Mouse (Mus musculus) heart, postnatal 10 days (tissue): ENCODE results near the gene Mef2d. TPM values are rescaled to one million over a fixed set of nuclear protein-coding genes. Genes with fewer than 3 reads are reported as not detected.

Experiments used
- microRNA-seq, 2 experiments: library from miRNA; unstranded; fragments of <30 nt; microRNA quantifications; one replicate each; pipeline ENCODE4 v1.2.0; 2022
- total RNA-seq, 2 experiments: library from RNA; stranded (reverse); gene quantifications; 2 replicates each; pipeline ENCODE4 v1.2.3; 2021

Mef2d gene
- total RNA-seq, 2 experiments from 2014 or later = 121 to 133 TPM

Small RNAs within 50 kb of the gene (microRNA-seq; reads per million reads assigned to microRNA genes)
- gene Gm25641 (0 reads per million in 2 experiments), gene Mir3093 (0 to 0.70 reads per million in 2 experiments), gene Mir9-1 (0 reads per million in 2 experiments)

Other genes with a start within 250 kb of the Mef2d start
- 100 to 1,000 TPM; 106 to 112 TPM for gene Hdgf, start 236.1 kb upstream of the Mef2d start, total RNA-seq
- gene Mrpl24, start 222.9 kb upstream of the Mef2d start, total RNA-seq = 10 to 100 TPM; 60.5 to 75.5 TPM
- gene Isg20l2, start 212.1 kb upstream of the Mef2d start, total RNA-seq = 10 to 100 TPM; 16.2 to 18.9 TPM
- gene Rrnad1, start 211.7 kb upstream of the Mef2d start, total RNA-seq = 1 to 10 TPM; 6.8 to 7.0 TPM
- gene Crabp2, start 193.7 kb upstream of the Mef2d start, total RNA-seq = under 1 TPM; 0.57 to 0.81 TPM
- 10 to 100 TPM; 56.4 to 62.4 TPM for gene Nes, start 171.3 kb upstream of the Mef2d start, total RNA-seq
- under 1 TPM in 1 of 2 experiments, not detected in 1; 0.17 TPM for gene Bcan, start 142.1 kb upstream of the Mef2d start, total RNA-seq
- not detected for gene Hapln2, start 114.8 kb upstream of the Mef2d start, total RNA-seq
- gene Gpatch4, start 99.3 kb upstream of the Mef2d start, total RNA-seq = 1 to 10 TPM; 7.2 to 8.4 TPM
- gene Naxe, start 83.9 kb upstream of the Mef2d start, total RNA-seq = 10 to 100 TPM; 76.5 to 86.4 TPM
- not detected for gene Ttc24, start 64.1 kb upstream of the Mef2d start, total RNA-seq
- gene Iqgap3, start 60.4 kb upstream of the Mef2d start, total RNA-seq = 10 to 100 TPM; 15.6 to 19.3 TPM
- not detected for gene Rhbg, start 112.3 kb downstream of the Mef2d start, total RNA-seq
- under 1 TPM in 1 of 2 experiments, not detected in 1; 0.29 TPM for gene Gm38392, start 144.8 kb downstream of the Mef2d start, total RNA-seq
- gene Tsacc, start 154.6 kb downstream of the Mef2d start, total RNA-seq = 1 to 10 TPM; 4.6 to 5.6 TPM
- gene Cct3, start 154.7 kb downstream of the Mef2d start, total RNA-seq = 100 to 1,000 TPM; 194 to 221 TPM
- 10 to 100 TPM; 86.1 to 99.6 TPM for gene Glmp, start 182.7 kb downstream of the Mef2d start, total RNA-seq
- gene Tmem79, start 193.8 kb downstream of the Mef2d start, total RNA-seq = 1 to 10 TPM; 1.4 to 1.9 TPM
- gene Smg5, start 193.9 kb downstream of the Mef2d start, total RNA-seq = 10 to 100 TPM; 41.1 to 46.1 TPM
- 1 to 10 TPM in 1 of 2 experiments, under 1 TPM in 1; 0.35 to 1.3 TPM for gene Paqr6, start 222.2 kb downstream of the Mef2d start, total RNA-seq
- not detected for gene Bglap3, start 230.4 kb downstream of the Mef2d start, total RNA-seq
- not detected for gene Bglap2, start 236.3 kb downstream of the Mef2d start, total RNA-seq
- not detected for gene Bglap, start 242.1 kb downstream of the Mef2d start, total RNA-seq